Mouse (Mus musculus): ENCODE results near the gene Cdr2l. TPM values are rescaled to one million over a fixed set of nuclear protein-coding genes. Genes with fewer than 3 reads are reported as not detected.
A peak's percentile ranks its signal among the peaks of the same experiment; 100 is the strongest.

The Cdr2l gene
- total and polyA plus RNA-seq, 2 experiments from 2014 or later, result 16.9 to 45.8 TPM

DNA sequence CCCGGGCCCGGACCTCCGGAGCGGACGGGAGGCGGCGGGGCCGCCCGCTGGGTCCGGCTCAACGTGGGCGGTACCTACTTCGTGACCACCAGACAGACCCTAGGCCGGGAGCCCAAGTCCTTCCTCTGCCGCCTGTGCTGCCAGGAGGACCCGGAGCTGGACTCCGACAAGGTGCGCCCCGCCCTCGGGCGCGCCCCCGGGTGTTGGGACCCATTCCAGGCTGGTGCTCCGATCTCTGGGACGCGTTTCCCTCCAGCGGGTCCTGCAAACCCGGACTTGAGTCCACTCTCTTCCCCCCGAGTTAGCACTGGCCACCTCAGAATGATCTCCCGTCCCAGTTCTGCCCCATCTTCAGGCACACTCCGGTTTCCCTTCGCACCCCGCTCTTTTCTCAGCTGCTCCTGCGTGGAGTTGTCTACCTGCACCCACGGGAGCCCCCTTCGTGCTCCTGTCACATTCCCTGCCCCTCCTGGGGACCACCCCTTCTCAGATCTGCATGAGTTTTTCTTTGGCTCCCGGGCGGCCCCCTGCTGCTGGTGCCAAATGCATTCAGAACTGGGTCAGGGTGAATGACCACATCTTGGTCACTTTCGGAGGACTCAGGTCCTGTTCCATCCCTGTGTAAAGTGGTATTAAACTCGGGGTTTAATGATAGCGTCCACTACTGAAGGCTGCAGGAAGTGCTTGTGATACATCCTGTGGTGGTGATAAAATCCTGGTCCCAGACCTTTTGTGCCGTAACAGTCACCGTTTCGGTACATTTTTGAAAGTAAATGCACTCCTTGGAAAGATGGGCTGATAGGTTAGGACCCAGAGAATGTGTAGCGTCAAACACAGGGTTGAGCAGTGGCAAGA is 38.8 kb downstream of the Cdr2l start:
- peak overlapping the region; percentile 89 for H3K27ac ChIP-seq (ENCODE audit: low read depth, low read length)
- WGBS, result 3% methylated on average over 45 of the region's 45 CpGs
- H3K9me3 ChIP-seq (ENCODE audit: low read length), result no peaks in the 10 kb centered on the region
- no peak; the same call in 1 of the 2 replicates for TF ChIP-seq CTCF (IDR thresholded peaks at IDR 0.05; ENCODE audit: low read depth)
- H3K9ac ChIP-seq, result peak overlapping the region; percentile 90
- H3K4me3 ChIP-seq (ENCODE audit: low read depth, low read length), result peak overlapping the region; percentile 49
- no peaks in the 10 kb centered on the region for H3K27me3 ChIP-seq (ENCODE audit: insufficient read depth, low read length)
- peak overlapping the region; percentile 92 for H3K4me2 ChIP-seq (ENCODE audit: low read depth)
- ATAC-seq (peak; percentile 46), DNase-seq (peak; percentile 57)
- peaks cover 14% of the 10 kb centered on the region for H3K4me1 ChIP-seq (ENCODE audit: insufficient read depth)
- H3K36me3 ChIP-seq (ENCODE audit: insufficient read depth), result peaks cover 32% of the 10 kb centered on the region

DNA sequence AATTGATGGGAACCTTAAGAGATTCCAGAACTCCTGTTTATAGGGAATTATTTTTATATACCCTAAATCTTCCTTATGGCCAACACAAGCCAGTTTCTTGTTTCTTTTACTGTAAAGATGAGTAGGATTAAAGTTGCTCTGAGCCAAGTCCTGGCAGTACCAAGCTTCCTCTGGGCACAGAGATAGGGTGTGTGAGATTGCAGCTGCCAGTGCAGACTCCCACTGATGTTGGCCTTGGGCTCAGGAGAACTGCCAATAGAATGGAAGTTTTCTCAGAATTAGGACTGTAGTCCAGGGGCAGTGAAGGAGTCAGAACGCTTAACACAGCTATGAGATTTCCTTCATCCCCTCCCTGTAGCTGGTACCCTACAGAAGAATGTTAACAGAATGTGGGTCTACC is 39.6 kb downstream of the Cdr2l start:
- peak overlapping the region; percentile 92 for H3K4me2 ChIP-seq (ENCODE audit: low read depth)
- H3K4me3 ChIP-seq (ENCODE audit: low read depth, low read length), result peak overlapping the region; percentile 49
- H3K4me1 ChIP-seq (ENCODE audit: insufficient read depth), result peaks cover 14% of the 10 kb centered on the region
- no peak overlapping the region for H3K27ac ChIP-seq (ENCODE audit: low read depth, low read length)
- H3K9ac ChIP-seq, result peak overlapping the region; percentile 90; the same call in 1 of the 2 replicates
- DNase-seq (no peak), ATAC-seq (no peak)
- no peaks in the 10 kb centered on the region for H3K9me3 ChIP-seq (ENCODE audit: low read length)
- no peaks in the 10 kb centered on the region for H3K27me3 ChIP-seq (ENCODE audit: insufficient read depth, low read length)
- WGBS, result 57% methylated on average over 1 of the region's 1 CpGs
- no peak for TF ChIP-seq CTCF (IDR thresholded peaks at IDR 0.05; ENCODE audit: low read depth)
- peaks cover 27% of the 10 kb centered on the region for H3K36me3 ChIP-seq (ENCODE audit: insufficient read depth)

DNA sequence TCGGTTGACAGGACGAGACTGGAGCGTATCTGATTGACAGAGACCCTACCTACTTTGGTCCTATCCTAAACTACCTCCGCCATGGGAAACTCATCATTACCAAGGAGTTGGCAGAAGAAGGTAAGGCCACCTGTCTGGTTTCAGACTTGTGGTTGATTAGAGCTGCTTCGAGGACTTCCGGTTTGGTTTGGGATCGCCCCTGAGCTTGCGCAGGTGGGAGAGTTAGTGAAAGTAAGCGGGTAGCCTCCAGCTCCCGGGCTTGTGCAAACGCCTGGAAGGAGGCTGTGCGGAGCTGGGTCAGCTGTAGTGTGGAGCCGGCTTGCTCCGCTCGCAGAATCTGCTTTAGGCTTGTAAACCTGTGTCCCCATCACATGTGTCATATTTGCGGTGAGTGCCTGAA is 40.3 kb downstream of the Cdr2l start:
- Histone ChIP-seq H3K27ac (ENCODE audit: low read depth, low read length) (no peak overlapping the region), H3K9me3 (ENCODE audit: low read length) (no peaks in the 10 kb centered on the region), H3K9ac (no peak overlapping the region), H3K4me1 (ENCODE audit: insufficient read depth) (peaks cover 14% of the 10 kb centered on the region), H3K4me3 (ENCODE audit: low read depth, low read length) (no peak overlapping the region), H3K27me3 (ENCODE audit: insufficient read depth, low read length) (no peaks in the 10 kb centered on the region), H3K4me2 (ENCODE audit: low read depth) (no peak overlapping the region), H3K36me3 (ENCODE audit: insufficient read depth) (peaks cover 28% of the 10 kb centered on the region)
- 92% methylated on average over 16 of the region's 16 CpGs for WGBS
- DNase-seq (no peak), ATAC-seq (no peak)
- TF ChIP-seq CTCF (IDR thresholded peaks at IDR 0.05; ENCODE audit: low read depth), result no peak

DNA sequence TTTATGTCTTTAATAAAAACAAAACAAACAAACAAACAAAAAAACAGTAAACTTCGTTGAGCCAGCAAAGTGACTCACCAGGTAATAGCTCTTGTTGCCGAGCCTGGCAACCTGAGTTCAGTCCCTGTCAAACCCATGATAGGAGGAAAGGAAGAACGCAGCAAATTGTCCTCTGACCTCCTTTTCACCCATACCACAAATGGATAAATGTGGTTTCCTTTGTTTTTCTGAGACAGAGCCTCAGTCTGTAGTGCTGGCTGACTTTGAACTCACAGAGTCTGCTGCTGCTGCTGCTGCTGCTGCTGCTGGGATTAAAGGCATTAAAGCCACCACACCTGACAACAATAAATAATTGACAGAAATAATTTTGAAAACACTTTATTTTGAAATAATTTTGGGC is 41.4 kb downstream of the Cdr2l start:
- DNase-seq (no peak), ATAC-seq (no peak)
- Histone ChIP-seq H3K27me3 (ENCODE audit: insufficient read depth, low read length) (no peaks in the 10 kb centered on the region), H3K9ac (no peak overlapping the region), H3K4me3 (ENCODE audit: low read depth, low read length) (no peak overlapping the region), H3K4me1 (ENCODE audit: insufficient read depth) (peaks cover 22% of the 10 kb centered on the region), H3K27ac (ENCODE audit: low read depth, low read length) (no peak overlapping the region), H3K36me3 (ENCODE audit: insufficient read depth) (peaks cover 26% of the 10 kb centered on the region), H3K4me2 (ENCODE audit: low read depth) (no peak overlapping the region), H3K9me3 (ENCODE audit: low read length) (no peaks in the 10 kb centered on the region)
- no peak for TF ChIP-seq CTCF (IDR thresholded peaks at IDR 0.05; ENCODE audit: low read depth)
- 90% methylated on average over 3 of the region's 3 CpGs for WGBS

DNA sequence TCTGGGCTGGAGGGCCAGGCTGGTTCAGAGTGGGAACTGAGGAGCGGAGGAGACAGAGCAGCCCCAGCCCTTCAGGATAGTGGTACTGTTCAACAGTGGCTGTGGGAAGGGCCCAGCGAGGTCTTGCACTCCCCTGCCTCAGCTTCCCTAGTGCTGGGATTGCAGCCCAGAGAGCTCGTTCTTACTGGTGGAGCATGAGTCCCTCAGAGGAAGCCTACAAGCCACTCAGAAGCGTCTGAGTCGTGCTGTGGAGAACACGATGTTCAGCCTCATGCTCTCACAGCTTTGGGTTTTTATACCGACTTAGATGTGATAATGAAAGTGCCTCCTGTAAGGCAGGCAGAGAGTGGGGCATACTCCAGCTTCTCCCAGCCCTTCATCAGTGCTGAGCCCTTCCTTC is 43.0 kb downstream of the Cdr2l start:
- TF ChIP-seq CTCF (IDR thresholded peaks at IDR 0.05; ENCODE audit: low read depth), result no peak
- peaks cover 30% of the 10 kb centered on the region for H3K36me3 ChIP-seq (ENCODE audit: insufficient read depth)
- DNase-seq (no peak), ATAC-seq (no peak)
- no peak overlapping the region for H3K9ac ChIP-seq
- no peaks in the 10 kb centered on the region for H3K9me3 ChIP-seq (ENCODE audit: low read length)
- H3K4me2 ChIP-seq (ENCODE audit: low read depth), result no peak overlapping the region
- peaks cover 17% of the 10 kb centered on the region for H3K4me1 ChIP-seq (ENCODE audit: insufficient read depth)
- no peaks in the 10 kb centered on the region for H3K27me3 ChIP-seq (ENCODE audit: insufficient read depth, low read length)
- H3K4me3 ChIP-seq (ENCODE audit: low read depth, low read length), result no peak overlapping the region
- H3K27ac ChIP-seq (ENCODE audit: low read depth, low read length), result no peak overlapping the region
- 86% methylated on average over 7 of the region's 7 CpGs for WGBS

DNA sequence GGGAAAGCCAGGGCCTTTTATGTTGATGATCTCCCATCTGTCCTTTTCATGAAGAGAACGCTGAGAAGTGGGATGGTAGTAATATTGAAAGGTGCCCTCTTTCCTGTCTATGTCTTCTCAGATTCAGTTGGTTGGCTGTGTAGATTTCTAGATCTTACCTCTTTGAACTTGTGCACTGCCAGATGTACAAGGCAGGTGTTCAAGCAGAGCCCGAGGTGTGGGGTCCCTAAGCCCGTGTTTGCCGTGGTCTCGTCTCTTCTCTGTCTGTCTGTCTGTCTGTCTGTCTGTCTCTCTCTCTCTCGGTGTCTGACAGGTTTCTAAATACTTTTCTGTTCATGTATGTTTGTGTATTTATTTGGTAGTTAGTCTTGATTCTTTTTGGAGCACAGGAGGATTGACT is 44.0 kb downstream of the Cdr2l start:
- Histone ChIP-seq H3K27ac (ENCODE audit: low read depth, low read length) (no peak overlapping the region), H3K4me1 (ENCODE audit: insufficient read depth) (peaks cover 17% of the 10 kb centered on the region), H3K27me3 (ENCODE audit: insufficient read depth, low read length) (no peaks in the 10 kb centered on the region), H3K9ac (no peak overlapping the region), H3K4me2 (ENCODE audit: low read depth) (no peak overlapping the region), H3K4me3 (ENCODE audit: low read depth, low read length) (no peak overlapping the region), H3K9me3 (ENCODE audit: low read length) (no peaks in the 10 kb centered on the region), H3K36me3 (ENCODE audit: insufficient read depth) (peaks cover 41% of the 10 kb centered on the region)
- DNase-seq, result no peak
- WGBS, result 89% methylated on average over 6 of the region's 6 CpGs
- no peak for TF ChIP-seq CTCF (IDR thresholded peaks at IDR 0.05; ENCODE audit: low read depth)
- no peak for ATAC-seq

All from forebrain, postnatal 0 days (tissue).